In the genomic region with DNA sequence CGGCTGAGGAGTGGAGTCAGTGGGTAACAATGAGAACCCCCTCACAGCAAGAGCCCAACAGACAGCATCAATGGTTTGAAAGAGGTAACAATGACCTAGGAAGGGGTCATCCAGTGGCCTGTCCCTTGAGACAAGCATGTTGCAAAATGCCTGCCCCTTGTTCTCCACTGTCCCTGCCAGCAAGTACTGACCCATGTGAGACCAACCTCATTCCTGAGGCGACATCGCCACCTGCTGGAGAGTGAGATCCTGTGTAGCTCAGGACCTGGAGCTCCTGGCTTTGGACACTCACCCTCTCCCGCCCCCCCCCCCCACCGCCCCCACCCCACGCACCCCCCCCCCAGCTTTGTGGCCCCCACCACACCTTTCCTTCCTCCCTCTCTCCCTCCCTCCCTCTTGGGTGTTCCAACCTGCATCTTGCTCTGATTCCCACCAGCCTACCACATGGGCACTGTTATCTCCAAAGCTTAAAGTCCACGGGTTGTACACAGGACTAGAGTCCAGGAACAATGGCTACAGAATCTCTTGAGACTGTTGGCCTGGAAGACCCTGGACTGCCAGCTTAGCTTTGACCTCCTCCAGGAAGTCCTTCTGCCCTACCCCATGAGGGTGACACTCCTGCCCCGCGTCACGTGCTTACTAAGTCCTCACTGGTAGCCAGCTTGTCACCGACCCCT, we compare ENCODE assay signal across 7 mouse cellular contexts. TPM values are rescaled to one million over a fixed set of nuclear protein-coding genes. Genes with fewer than 3 reads are reported as not detected.
DNase-seq lines count a peak whose midpoint lies in the region; ATAC-seq lines count a peak whose summit lies in the region.

No protein-coding gene starts in this region.

- H3K4me1 ChIP-seq in limb, embryonic 12.5 days (replicated peaks), result peaks cover 27% of the 10 kb centered on the region
- peaks cover 8% of the 10 kb centered on the region; the same call in 1 of the 2 replicates for H3K4me1 ChIP-seq in midbrain, embryonic 16.5 days (ENCODE audit: control insufficient read depth, insufficient read depth, low read length)

- ATAC-seq in limb, embryonic 12.5 days (ENCODE audit: insufficient number of reproducible peaks, insufficient read depth, low FRiP score, low TSS enrichment, low read depth), result peak; percentile 64; the same call in 1 of the 2 replicates
- peak; percentile 80 for ATAC-seq in midbrain, embryonic 16.5 days

- no peaks in the 10 kb centered on the region for H3K27me3 ChIP-seq in limb, embryonic 12.5 days
- H3K27me3 ChIP-seq in midbrain, embryonic 16.5 days (ENCODE audit: control insufficient read depth, insufficient read depth, low read depth, low read length), result no peaks in the 10 kb centered on the region

- peaks cover 21% of the 10 kb centered on the region for H3K9me3 ChIP-seq in limb, embryonic 12.5 days
- H3K9me3 ChIP-seq in midbrain, embryonic 16.5 days (replicated peaks; ENCODE audit: control insufficient read depth, low read length, poor library complexity, severe bottlenecking), result peaks cover 11% of the 10 kb centered on the region; the same call in 1 of the 2 replicates

- H3K4me3 ChIP-seq in limb, embryonic 12.5 days (replicated peaks), result no peak overlapping the region
- no peak overlapping the region for H3K4me3 ChIP-seq in midbrain, embryonic 16.5 days (ENCODE audit: low read depth, low read length)

- DNase-seq in adrenal gland, postnatal 10 days, result peak; percentile 94
- DNase-seq in embryo, embryonic 11 days, result peak; percentile 90
- DNase-seq in heart, adult 18-20 months, result peak; percentile 91 to 98
- peak; percentile 87 to 94 for DNase-seq in kidney, adult 8-10 months
- peak; percentile 73 to 88 for DNase-seq in spleen, adult 18-20 months

- no peak overlapping the region for H3K9ac ChIP-seq in limb, embryonic 12.5 days (replicated peaks)
- H3K9ac ChIP-seq in midbrain, embryonic 16.5 days (ENCODE audit: low read depth, low read length), result no peak overlapping the region

- no peaks in the 10 kb centered on the region for H3K36me3 ChIP-seq in limb, embryonic 12.5 days
- no peaks in the 10 kb centered on the region for H3K36me3 ChIP-seq in midbrain, embryonic 16.5 days (ENCODE audit: control insufficient read depth, insufficient read depth, low read length)

- no peak overlapping the region for H3K27ac ChIP-seq in limb, embryonic 12.5 days
- 0 out of 2 replicates have a peak overlapping the region, but pooled peaks have one; percentile 33 for H3K27ac ChIP-seq in midbrain, embryonic 16.5 days (ENCODE audit: low read length)

- WGBS in limb, embryonic 12.5 days, result 52% methylated on average over 9 of the region's 11 CpGs
- 55% methylated on average over 8 of the region's 11 CpGs for WGBS in midbrain, embryonic 16.5 days

- no peak overlapping the region for H3K4me2 ChIP-seq in limb, embryonic 12.5 days
- no peak overlapping the region for H3K4me2 ChIP-seq in midbrain, embryonic 16.5 days (ENCODE audit: low read length)

RNA-seq across cellular contexts. Expression of gene Sept9, which starts 22.0 kb away (rescaled TPM):
- 100 to 1,000 TPM; 115 to 146 TPM for total RNA-seq in adrenal gland, postnatal 10 days (2021)
- 10 to 100 TPM; 32.7 to 33.4 TPM for total RNA-seq in heart, adult 18-20 months (2021)
- 230 and 234 TPM in 2 replicates for polyA plus RNA-seq in limb, embryonic 12.5 days (2016; fragmentation: Nextera tagmentation; extraction: Ambion mirVana)
- polyA plus RNA-seq in midbrain, embryonic 16.5 days (2015; fragmentation: Nextera tagmentation; extraction: Ambion mirVana), result 103 and 108 TPM in 2 replicates
